Mouse (Mus musculus): Measurements from ENCODE around the gene Mapk13. TPM values are rescaled to one million over a fixed set of nuclear protein-coding genes. Genes with fewer than 3 reads are reported as not detected.
"Not testable (repeated sequence)": the region's sequence is repeated elsewhere in the genome, so short reads cannot be mapped to it uniquely, and the experiment has no call there.

The Mapk13 gene
- total and polyA plus RNA-seq, 2 experiments from 2014 or later = 0.65 to 0.78 TPM

- DNase-seq (ENCODE audit: low spot score) = no peak
- ATAC-seq (ENCODE audit: insufficient read depth, low read depth) = no peak
- H3K4me3 ChIP-seq (ENCODE audit: low read depth, low read length) = no peak overlapping the region
- no peak for TF ChIP-seq CTCF (IDR thresholded peaks at IDR 0.05; ENCODE audit: low read depth)
- TF ChIP-seq EP300 (IDR thresholded peaks at IDR 0.05; ENCODE audit: low read depth) = no peak
- no peak overlapping the region for H3K27ac ChIP-seq (ENCODE audit: low read depth)
- no peaks in the 10 kb centered on the region for H3K4me1 ChIP-seq (ENCODE audit: control insufficient read depth, insufficient read depth)
- WGBS = 83% methylated on average over 10 of the region's 10 CpGs
- H3K9me3 ChIP-seq (replicated peaks; ENCODE audit: control insufficient read depth, low read length) = no peaks in the 10 kb centered on the region
- H3K4me2 ChIP-seq (ENCODE audit: low read depth, low read length) = no peak overlapping the region
- no peak overlapping the region for H3K9ac ChIP-seq (replicated peaks; ENCODE audit: low read depth, low read length)
- peaks cover 47% of the 10 kb centered on the region for H3K36me3 ChIP-seq (replicated peaks; ENCODE audit: control insufficient read depth, insufficient read depth, low read length)
- no peaks in the 10 kb centered on the region for H3K27me3 ChIP-seq (ENCODE audit: control insufficient read depth, insufficient read depth, low read length)
Observed at GRCm38 (mm10) chr17:28809175-28809831, 40.2 kb downstream of the Mapk13 start.

- peaks cover 44% of the 10 kb centered on the region for H3K36me3 ChIP-seq (replicated peaks; ENCODE audit: control insufficient read depth, insufficient read depth, low read length)
- H3K4me3 ChIP-seq (ENCODE audit: low read depth, low read length) = no peak overlapping the region
- no peak overlapping the region for H3K4me2 ChIP-seq (ENCODE audit: low read depth, low read length)
- no peaks in the 10 kb centered on the region for H3K9me3 ChIP-seq (replicated peaks; ENCODE audit: control insufficient read depth, low read length)
- H3K4me1 ChIP-seq (ENCODE audit: control insufficient read depth, insufficient read depth) = no peaks in the 10 kb centered on the region; the same call in 1 of the 2 replicates
- WGBS = 83% methylated on average over 10 of the region's 10 CpGs
- no peak overlapping the region for H3K9ac ChIP-seq (replicated peaks; ENCODE audit: low read depth, low read length)
- no peak for TF ChIP-seq EP300 (IDR thresholded peaks at IDR 0.05; ENCODE audit: low read depth)
- TF ChIP-seq CTCF (IDR thresholded peaks at IDR 0.05; ENCODE audit: low read depth) = no peak
- no peak for DNase-seq (ENCODE audit: low spot score)
- no peaks in the 10 kb centered on the region for H3K27me3 ChIP-seq (ENCODE audit: control insufficient read depth, insufficient read depth, low read length)
- ATAC-seq (ENCODE audit: insufficient read depth, low read depth) = no peak
- H3K27ac ChIP-seq (ENCODE audit: low read depth) = no peak overlapping the region
Observed at GRCm38 (mm10) chr17:28812345-28812744, 43.2 kb downstream of the Mapk13 start.

GRCm38 (mm10) chr17:28814529-28815097 is 45.5 kb downstream of the Mapk13 start:
- no peak overlapping the region for H3K4me3 ChIP-seq (ENCODE audit: low read depth, low read length)
- H3K4me2 ChIP-seq (ENCODE audit: low read depth, low read length) = no peak overlapping the region
- no peaks in the 10 kb centered on the region for H3K27me3 ChIP-seq (ENCODE audit: control insufficient read depth, insufficient read depth, low read length)
- ATAC-seq (ENCODE audit: insufficient read depth, low read depth) (no peak; the same call in 1 of the 2 replicates), DNase-seq (ENCODE audit: low spot score) (no peak)
- no peak overlapping the region for H3K27ac ChIP-seq (ENCODE audit: low read depth)
- TF ChIP-seq EP300 (IDR thresholded peaks at IDR 0.05; ENCODE audit: low read depth) (no peak), CTCF (IDR thresholded peaks at IDR 0.05; ENCODE audit: low read depth) (no peak)
- H3K9ac ChIP-seq (replicated peaks; ENCODE audit: low read depth, low read length) = no peak overlapping the region
- H3K36me3 ChIP-seq (replicated peaks; ENCODE audit: control insufficient read depth, insufficient read depth, low read length) = peaks cover 55% of the 10 kb centered on the region
- H3K4me1 ChIP-seq (ENCODE audit: control insufficient read depth, insufficient read depth) = no peaks in the 10 kb centered on the region; the same call in 1 of the 2 replicates
- 77% methylated on average over 17 of the region's 18 CpGs for WGBS
- no peaks in the 10 kb centered on the region for H3K9me3 ChIP-seq (replicated peaks; ENCODE audit: control insufficient read depth, low read length)

- Histone ChIP-seq H3K36me3 (replicated peaks; ENCODE audit: control insufficient read depth, insufficient read depth, low read length) (peaks cover 60% of the 10 kb centered on the region), H3K27me3 (ENCODE audit: control insufficient read depth, insufficient read depth, low read length) (no peaks in the 10 kb centered on the region), H3K9ac (replicated peaks; ENCODE audit: low read depth, low read length) (no peak overlapping the region), H3K27ac (ENCODE audit: low read depth) (peak overlapping the region; percentile 22), H3K4me2 (ENCODE audit: low read depth, low read length) (no peak overlapping the region), H3K9me3 (replicated peaks; ENCODE audit: control insufficient read depth, low read length) (no peaks in the 10 kb centered on the region), H3K4me1 (ENCODE audit: control insufficient read depth, insufficient read depth) (no peaks in the 10 kb centered on the region; the same call in 1 of the 2 replicates), H3K4me3 (ENCODE audit: low read depth, low read length) (no peak overlapping the region)
- ATAC-seq (ENCODE audit: insufficient read depth, low read depth) = peak; percentile 65
- no peak for DNase-seq (ENCODE audit: low spot score)
- no peak for TF ChIP-seq EP300 (IDR thresholded peaks at IDR 0.05; ENCODE audit: low read depth)
- no peak for TF ChIP-seq CTCF (IDR thresholded peaks at IDR 0.05; ENCODE audit: low read depth)
- 18% methylated on average over 10 of the region's 10 CpGs for WGBS
Observed at GRCm38 (mm10) chr17:28815384-28816004, 46.4 kb downstream of the Mapk13 start.

GRCm38 (mm10) chr17:28816326-28816725 is 47.2 kb downstream of the Mapk13 start:
- not testable (repeated sequence) for H3K4me1 ChIP-seq (ENCODE audit: control insufficient read depth, insufficient read depth); ATAC-seq (ENCODE audit: insufficient read depth, low read depth); H3K9me3 ChIP-seq (replicated peaks; ENCODE audit: control insufficient read depth, low read length); H3K27me3 ChIP-seq (ENCODE audit: control insufficient read depth, insufficient read depth, low read length); H3K4me3 ChIP-seq (ENCODE audit: low read depth, low read length); DNase-seq (ENCODE audit: low spot score); H3K9ac ChIP-seq (replicated peaks; ENCODE audit: low read depth, low read length); H3K4me2 ChIP-seq (ENCODE audit: low read depth, low read length); H3K27ac ChIP-seq (ENCODE audit: low read depth)
- H3K36me3 ChIP-seq (replicated peaks; ENCODE audit: control insufficient read depth, insufficient read depth, low read length) = peaks cover 65% of the 10 kb centered on the region
- 87% methylated on average over 10 of the region's 10 CpGs for WGBS
